Mouse (Mus musculus): ENCODE data around the gene Ucp2. TPM values are rescaled to one million over a fixed set of nuclear protein-coding genes. Genes with fewer than 3 reads are reported as not detected.

Gene Ucp2
- total and polyA plus RNA-seq, 2 experiments: 12.2 to 45.2 TPM

- no peak overlapping the region for H3K9ac ChIP-seq (ENCODE audit: low read depth, low read length)
- H3K4me3 ChIP-seq (ENCODE audit: insufficient read depth, low read depth, low read length): no peak overlapping the region
- no peaks in the 10 kb centered on the region for H3K4me1 ChIP-seq (ENCODE audit: control insufficient read depth, insufficient read depth, low read length)
- H3K27ac ChIP-seq (replicated peaks; ENCODE audit: insufficient read depth, low read depth, low read length): no peak overlapping the region
- DNase-seq (ENCODE audit: extremely low read depth, low read depth, low spot score): no peak
- no peaks in the 10 kb centered on the region for H3K36me3 ChIP-seq (ENCODE audit: control insufficient read depth, insufficient read depth, low read length)
- WGBS: 75% methylated on average over 8 of the region's 8 CpGs
- no peaks in the 10 kb centered on the region for H3K27me3 ChIP-seq (ENCODE audit: control insufficient read depth, insufficient read depth, low read length)
- no peaks in the 10 kb centered on the region for H3K79me2 ChIP-seq (ENCODE audit: control insufficient read depth, insufficient read depth, low read length)
- TF ChIP-seq CTCF (IDR thresholded peaks at IDR 0.05; ENCODE audit: low read depth, low read length) (no peak), POLR2A (IDR thresholded peaks at IDR 0.05; ENCODE audit: extremely low read depth, insufficient read depth, low read length) (no peak)
These were observed 31.5 kb downstream of the Ucp2 start for GRCm38 (mm10) chr7:100524669-100525068.

- Histone ChIP-seq H3K79me2 (ENCODE audit: control insufficient read depth, insufficient read depth, low read length) (no peaks in the 10 kb centered on the region), H3K9ac (ENCODE audit: low read depth, low read length) (no peak overlapping the region), H3K4me1 (ENCODE audit: control insufficient read depth, insufficient read depth, low read length) (no peaks in the 10 kb centered on the region), H3K27me3 (ENCODE audit: control insufficient read depth, insufficient read depth, low read length) (no peaks in the 10 kb centered on the region), H3K27ac (replicated peaks; ENCODE audit: insufficient read depth, low read depth, low read length) (no peak overlapping the region), H3K4me3 (ENCODE audit: insufficient read depth, low read depth, low read length) (no peak overlapping the region), H3K36me3 (ENCODE audit: control insufficient read depth, insufficient read depth, low read length) (no peaks in the 10 kb centered on the region)
- DNase-seq (ENCODE audit: extremely low read depth, low read depth, low spot score): peak; percentile 25
- 91% methylated on average over 5 of the region's 5 CpGs for WGBS
- TF ChIP-seq POLR2A (IDR thresholded peaks at IDR 0.05; ENCODE audit: extremely low read depth, insufficient read depth, low read length): no peak
- TF ChIP-seq CTCF (IDR thresholded peaks at IDR 0.05; ENCODE audit: low read depth, low read length): no peak
These were observed 37.6 kb downstream of the Ucp2 start for GRCm38 (mm10) chr7:100530766-100531165.

- no peak overlapping the region; the same call in 1 of the 2 replicates for H3K27ac ChIP-seq (replicated peaks; ENCODE audit: insufficient read depth, low read depth, low read length)
- DNase-seq (ENCODE audit: extremely low read depth, low read depth, low spot score): no peak
- no peak for TF ChIP-seq POLR2A (IDR thresholded peaks at IDR 0.05; ENCODE audit: extremely low read depth, insufficient read depth, low read length)
- TF ChIP-seq CTCF (IDR thresholded peaks at IDR 0.05; ENCODE audit: low read depth, low read length): no peak
- H3K27me3 ChIP-seq (ENCODE audit: control insufficient read depth, insufficient read depth, low read length): no peaks in the 10 kb centered on the region
- H3K79me2 ChIP-seq (ENCODE audit: control insufficient read depth, insufficient read depth, low read length): no peaks in the 10 kb centered on the region
- no peaks in the 10 kb centered on the region for H3K36me3 ChIP-seq (ENCODE audit: control insufficient read depth, insufficient read depth, low read length)
- no peak overlapping the region for H3K9ac ChIP-seq (ENCODE audit: low read depth, low read length)
- H3K4me1 ChIP-seq (ENCODE audit: control insufficient read depth, insufficient read depth, low read length): peaks cover 3% of the 10 kb centered on the region; the same call in 1 of the 2 replicates
- no peak overlapping the region for H3K4me3 ChIP-seq (ENCODE audit: insufficient read depth, low read depth, low read length)
- WGBS: 51% methylated on average over 2 of the region's 2 CpGs
These were observed 40.4 kb downstream of the Ucp2 start for GRCm38 (mm10) chr7:100533503-100533902.

DNA sequence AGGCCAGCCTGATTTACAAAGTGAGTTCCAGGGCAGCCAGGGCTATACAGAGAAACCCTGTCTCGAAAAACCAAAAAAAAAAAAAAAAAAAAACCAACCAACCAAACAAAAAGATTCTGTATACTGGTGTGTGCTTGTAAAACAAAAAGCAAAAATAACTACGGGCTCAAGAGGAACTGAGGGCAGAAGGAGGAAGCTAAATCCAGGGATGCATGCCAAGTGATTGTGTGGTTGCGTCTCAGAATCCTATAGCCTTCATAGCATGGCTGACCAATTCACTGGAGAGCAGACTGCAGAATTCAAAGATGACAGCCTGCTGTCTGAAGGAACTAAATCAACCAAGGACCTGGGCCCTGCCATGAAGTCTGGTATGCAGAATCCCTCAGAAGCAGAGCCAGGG is 41.1 kb downstream of the Ucp2 start:
- Histone ChIP-seq H3K27ac (replicated peaks; ENCODE audit: insufficient read depth, low read depth, low read length) (no peak overlapping the region), H3K9ac (ENCODE audit: low read depth, low read length) (no peak overlapping the region), H3K79me2 (ENCODE audit: control insufficient read depth, insufficient read depth, low read length) (no peaks in the 10 kb centered on the region), H3K4me3 (ENCODE audit: insufficient read depth, low read depth, low read length) (no peak overlapping the region), H3K36me3 (ENCODE audit: control insufficient read depth, insufficient read depth, low read length) (peaks cover 2% of the 10 kb centered on the region), H3K27me3 (ENCODE audit: control insufficient read depth, insufficient read depth, low read length) (no peaks in the 10 kb centered on the region), H3K4me1 (ENCODE audit: control insufficient read depth, insufficient read depth, low read length) (peaks cover 3% of the 10 kb centered on the region; the same call in 1 of the 2 replicates)
- WGBS: 61% methylated on average over 3 of the region's 3 CpGs
- TF ChIP-seq CTCF (IDR thresholded peaks at IDR 0.05; ENCODE audit: low read depth, low read length): no peak
- TF ChIP-seq POLR2A (IDR thresholded peaks at IDR 0.05; ENCODE audit: extremely low read depth, insufficient read depth, low read length): no peak
- DNase-seq (ENCODE audit: extremely low read depth, low read depth, low spot score): peak; percentile 19

GRCm38 (mm10) chr7:100535831-100536230 is 42.7 kb downstream of the Ucp2 start:
- H3K4me1 ChIP-seq (ENCODE audit: control insufficient read depth, insufficient read depth, low read length): peaks cover 3% of the 10 kb centered on the region; the same call in 1 of the 2 replicates
- H3K79me2 ChIP-seq (ENCODE audit: control insufficient read depth, insufficient read depth, low read length): no peaks in the 10 kb centered on the region
- no peak overlapping the region for H3K9ac ChIP-seq (ENCODE audit: low read depth, low read length)
- H3K27me3 ChIP-seq (ENCODE audit: control insufficient read depth, insufficient read depth, low read length): no peaks in the 10 kb centered on the region
- H3K27ac ChIP-seq (replicated peaks; ENCODE audit: insufficient read depth, low read depth, low read length): no peak overlapping the region
- H3K36me3 ChIP-seq (ENCODE audit: control insufficient read depth, insufficient read depth, low read length): peaks cover 7% of the 10 kb centered on the region
- no peak for DNase-seq (ENCODE audit: extremely low read depth, low read depth, low spot score)
- TF ChIP-seq POLR2A (IDR thresholded peaks at IDR 0.05; ENCODE audit: extremely low read depth, insufficient read depth, low read length) (no peak), CTCF (IDR thresholded peaks at IDR 0.05; ENCODE audit: low read depth, low read length) (no peak)
- 76% methylated on average over 2 of the region's 2 CpGs for WGBS
- no peak overlapping the region for H3K4me3 ChIP-seq (ENCODE audit: insufficient read depth, low read depth, low read length)

DNA sequence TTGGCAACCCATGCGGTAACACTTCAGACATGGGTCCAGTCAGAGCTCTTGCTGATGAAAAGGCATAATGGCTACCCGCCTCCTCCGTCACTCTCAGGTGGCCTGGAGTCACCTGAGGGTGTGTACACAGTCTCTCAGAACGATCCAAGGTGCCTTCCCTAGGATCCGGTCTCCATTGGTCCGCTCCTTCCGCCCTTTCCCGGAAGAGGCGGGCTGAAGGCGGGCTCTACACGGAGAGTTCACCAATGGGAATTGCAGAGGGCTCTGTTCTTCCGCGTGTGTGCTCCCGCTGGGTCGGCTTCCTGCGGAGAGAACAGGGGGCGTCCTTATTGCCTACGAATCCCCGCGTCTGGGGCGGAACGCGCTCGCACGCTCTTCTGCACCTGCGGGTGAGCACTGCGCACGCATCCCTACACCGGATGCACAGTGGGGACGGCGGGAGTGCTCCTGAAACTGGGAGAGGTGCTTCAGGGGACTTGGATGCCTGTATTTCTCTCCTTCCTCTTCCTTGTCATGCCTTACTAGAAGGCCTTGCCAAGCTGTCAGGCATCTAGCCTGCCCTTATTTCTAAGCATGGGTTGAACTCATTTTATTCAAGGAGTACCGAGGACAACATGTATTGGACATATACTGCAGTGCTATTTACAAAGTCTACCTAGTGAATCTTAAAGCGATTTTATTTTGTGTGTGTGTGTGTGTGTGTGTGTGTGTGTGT is 43.8 kb downstream of the Ucp2 start, which contains the start of gene Coa4:
Gene Coa4 (plus strand): TSS at position 268 of the 715 bp plus-strand sequence.
- WGBS: under 1% methylated on average over 33 of the region's 33 CpGs
- peak; percentile 92 for DNase-seq (ENCODE audit: extremely low read depth, low read depth, low spot score)
- no peak for TF ChIP-seq CTCF (IDR thresholded peaks at IDR 0.05; ENCODE audit: low read depth, low read length)
- TF ChIP-seq POLR2A (IDR thresholded peaks at IDR 0.05; ENCODE audit: extremely low read depth, insufficient read depth, low read length): peak; percentile 73; the same call in 1 of the 2 replicates
- Histone ChIP-seq H3K27ac (replicated peaks; ENCODE audit: insufficient read depth, low read depth, low read length) (peak within 1 kb of the TSS; percentile 85), H3K4me3 (ENCODE audit: insufficient read depth, low read depth, low read length) (peak within 1 kb of the TSS; percentile 89), H3K4me1 (ENCODE audit: control insufficient read depth, insufficient read depth, low read length) (peaks cover 3% of the 10 kb centered on the region; the same call in 1 of the 2 replicates), H3K36me3 (ENCODE audit: control insufficient read depth, insufficient read depth, low read length) (peaks cover 7% of the 10 kb centered on the region), H3K79me2 (ENCODE audit: control insufficient read depth, insufficient read depth, low read length) (no peaks in the 10 kb centered on the region), H3K27me3 (ENCODE audit: control insufficient read depth, insufficient read depth, low read length) (no peaks in the 10 kb centered on the region), H3K9ac (ENCODE audit: low read depth, low read length) (peak within 1 kb of the TSS; percentile 82)
